Mouse (Mus musculus): Measurements from ENCODE around the gene Uba1y.
A peak's percentile ranks its signal among the peaks of the same experiment; 100 is the strongest.
"Not testable (repeated sequence)": the region's sequence is repeated elsewhere in the genome, so short reads cannot be mapped to it uniquely, and the experiment has no call there.

Uba1y gene

GRCm38 (mm10) chrY:818396-818795 lies at the start of gene Uba1y:
TSS of gene Uba1y (plus strand) at chrY:818649.
- DNase-seq, result no peak

- not testable (repeated sequence) for DNase-seq
Observed at GRCm38 (mm10) chrY:797309-797708, 21.1 kb upstream of the Uba1y start, which contains the start of gene Zfy1. TSS of gene Zfy1 (minus strand) at chrY:797409.

- DNase-seq, result peak; percentile 61
Observed at GRCm38 (mm10) chrY:808991-809661, 9.3 kb upstream of the Uba1y start.

- DNase-seq, result no peak
Observed at GRCm38 (mm10) chrY:872404-872803, 54.0 kb downstream of the Uba1y start.

- DNase-seq, result peak; percentile 50
Observed at GRCm38 (mm10) chrY:872855-873549, 54.6 kb downstream of the Uba1y start.
